Mouse (Mus musculus) kidney, postnatal 4 days (tissue): ENCODE measurements around the gene P2ry10b.
A peak's percentile ranks its signal among the peaks of the same experiment; 100 is the strongest.

Source experiments
- DNase-seq, 2 experiments: peaks; one replicate each; pipeline ENCODE4 v3.0.0; 2021; ENCODE audit warnings: mixed read lengths in 2 of 2

The P2ry10b gene

DNA sequence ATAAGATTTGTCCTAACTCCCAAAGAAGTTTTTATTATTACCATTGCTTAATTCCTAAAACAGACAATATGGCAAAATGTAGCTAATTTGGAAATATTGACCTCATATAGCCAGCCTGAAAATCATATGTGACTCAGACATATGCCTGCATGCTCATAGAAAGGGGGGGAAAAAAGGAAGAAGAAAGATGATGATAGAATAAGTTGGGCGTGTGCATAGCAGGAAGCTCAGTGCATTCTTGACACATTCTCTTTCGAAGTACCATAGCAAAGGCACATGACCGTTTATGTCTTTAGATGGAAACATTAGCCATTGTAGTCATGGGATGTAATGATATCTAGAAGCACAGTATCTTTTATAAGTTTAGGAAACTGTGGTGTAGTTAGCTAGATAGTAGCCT, at the start of gene P2ry10b:
Gene P2ry10b, plus strand, starts transcription at position 247 of the 400 bp plus-strand sequence.
- no peak for DNase-seq

DNA sequence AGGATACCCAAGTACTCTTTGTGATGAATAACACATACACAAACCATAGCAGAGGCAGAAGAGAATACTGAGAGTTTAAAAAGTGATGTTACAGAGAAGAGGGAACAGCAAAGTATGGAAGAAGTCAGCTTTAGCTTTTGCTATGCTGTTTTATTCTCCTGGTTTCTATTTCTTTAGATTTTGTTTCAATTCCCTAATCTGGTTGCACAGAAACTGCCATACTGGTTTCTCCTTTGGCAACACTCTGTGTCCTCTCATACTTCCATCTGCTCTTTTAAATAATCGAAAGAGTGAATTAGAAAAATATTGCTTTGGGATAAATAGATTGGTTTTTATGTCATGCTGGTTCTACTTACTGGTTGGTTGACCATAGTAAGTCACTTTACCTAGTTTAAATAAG, 32.4 kb upstream of the P2ry10b start:
- no peak for DNase-seq

DNA sequence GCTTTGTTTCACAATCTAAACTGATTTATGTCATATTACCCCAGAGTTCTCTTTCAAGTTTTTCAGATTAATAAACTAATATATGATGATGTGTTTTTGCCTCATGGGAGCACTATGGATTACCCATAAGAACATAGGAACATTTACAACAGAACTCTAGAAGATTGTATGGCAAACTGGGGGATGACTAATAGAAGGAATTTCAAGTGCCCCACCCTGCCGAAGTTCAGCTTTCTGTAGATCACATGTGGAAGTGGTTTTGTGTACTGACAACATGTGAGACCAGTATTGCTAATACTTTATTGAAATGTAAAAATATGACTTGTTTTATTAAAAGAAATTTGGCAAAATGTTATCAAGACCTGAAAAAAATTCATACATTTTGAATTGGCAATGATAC, 31.7 kb upstream of the P2ry10b start:
- DNase-seq: no peak

DNA sequence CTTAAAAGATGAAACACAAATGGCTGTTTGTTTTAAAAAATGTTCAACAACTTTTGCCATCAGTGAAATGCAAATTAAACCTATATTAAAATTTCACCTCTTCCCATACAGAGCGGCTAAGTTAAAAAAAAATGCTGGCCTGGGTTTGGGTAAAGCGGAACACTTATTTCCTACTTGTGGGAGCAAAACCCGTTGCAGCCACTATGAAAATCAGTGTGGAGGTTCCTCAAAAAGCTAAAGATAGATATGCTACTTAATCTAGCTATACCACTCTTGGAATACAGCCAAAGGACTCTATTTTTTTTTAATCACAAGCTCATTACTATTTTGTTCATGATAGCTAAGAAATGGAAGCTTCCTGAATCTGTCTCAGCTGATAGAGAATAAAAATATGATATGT, 5.5 kb upstream of the P2ry10b start:
- DNase-seq: no peak

DNA sequence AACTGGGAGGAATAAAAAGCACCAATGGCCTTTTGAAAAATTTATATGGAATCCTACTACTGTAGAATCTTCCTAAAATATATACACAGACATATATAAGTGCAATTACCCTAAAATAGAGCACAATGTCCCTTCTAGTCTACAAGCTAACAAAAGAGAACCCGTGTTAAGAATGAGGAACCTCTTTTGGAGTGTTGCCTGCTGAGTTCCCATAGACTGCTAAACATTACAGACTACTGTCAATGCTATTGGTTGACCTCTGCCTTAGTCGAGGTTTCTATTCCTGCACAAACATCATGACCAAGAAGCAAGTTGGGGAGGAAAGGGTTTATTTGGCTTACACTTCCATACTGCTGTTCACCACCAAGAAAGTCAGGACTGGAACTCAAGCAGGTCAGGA, 4.8 kb upstream of the P2ry10b start:
- DNase-seq: no peak

DNA sequence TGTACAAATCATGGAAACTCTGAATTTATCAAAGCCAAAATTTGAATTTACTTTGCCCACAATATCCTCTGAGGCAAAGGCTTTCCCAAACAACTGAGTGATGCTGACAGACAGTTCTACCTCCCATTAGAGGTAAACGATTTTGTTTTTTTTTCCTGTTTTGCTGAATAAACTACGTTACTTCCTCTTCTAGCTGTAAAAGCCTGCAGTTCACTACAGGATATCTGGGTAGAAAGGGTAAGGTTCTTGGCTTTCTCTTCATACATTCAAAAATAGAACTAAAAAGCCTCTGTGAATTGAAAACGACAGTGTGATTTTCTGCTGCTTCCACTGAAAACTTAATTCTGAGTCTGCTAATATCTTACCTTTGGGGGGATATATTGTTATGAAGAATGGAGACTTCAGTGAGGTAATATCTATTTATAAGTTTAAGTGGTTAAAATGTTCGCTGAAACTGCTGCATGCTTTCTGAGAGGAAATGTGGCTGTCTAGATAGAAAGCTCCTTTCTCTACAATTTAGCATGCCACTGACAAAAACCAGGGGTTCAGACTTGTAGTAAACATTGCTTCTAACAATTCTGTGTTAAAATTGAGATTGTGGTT, 765 bp downstream of the P2ry10b start:
- no peak for DNase-seq

DNA sequence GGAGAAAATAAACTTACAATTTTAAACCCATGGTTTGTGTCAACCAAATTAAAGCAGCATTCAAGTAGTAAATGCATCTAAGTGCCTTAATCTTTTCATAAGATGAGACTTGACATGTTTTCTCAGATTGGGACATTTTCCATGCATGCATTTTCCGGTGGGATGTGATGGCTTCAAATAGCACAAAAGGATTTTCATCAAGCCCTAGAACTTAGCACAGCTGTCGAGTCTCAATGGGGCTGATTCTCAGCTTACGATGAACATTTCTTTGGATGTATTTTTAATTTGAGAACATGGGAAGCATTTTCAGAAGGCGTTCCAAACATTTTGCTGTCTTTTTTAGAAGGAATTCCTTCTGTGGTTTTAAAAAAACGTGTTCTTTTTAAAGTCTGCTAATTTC, 1.3 kb downstream of the P2ry10b start:
- DNase-seq: no peak

DNA sequence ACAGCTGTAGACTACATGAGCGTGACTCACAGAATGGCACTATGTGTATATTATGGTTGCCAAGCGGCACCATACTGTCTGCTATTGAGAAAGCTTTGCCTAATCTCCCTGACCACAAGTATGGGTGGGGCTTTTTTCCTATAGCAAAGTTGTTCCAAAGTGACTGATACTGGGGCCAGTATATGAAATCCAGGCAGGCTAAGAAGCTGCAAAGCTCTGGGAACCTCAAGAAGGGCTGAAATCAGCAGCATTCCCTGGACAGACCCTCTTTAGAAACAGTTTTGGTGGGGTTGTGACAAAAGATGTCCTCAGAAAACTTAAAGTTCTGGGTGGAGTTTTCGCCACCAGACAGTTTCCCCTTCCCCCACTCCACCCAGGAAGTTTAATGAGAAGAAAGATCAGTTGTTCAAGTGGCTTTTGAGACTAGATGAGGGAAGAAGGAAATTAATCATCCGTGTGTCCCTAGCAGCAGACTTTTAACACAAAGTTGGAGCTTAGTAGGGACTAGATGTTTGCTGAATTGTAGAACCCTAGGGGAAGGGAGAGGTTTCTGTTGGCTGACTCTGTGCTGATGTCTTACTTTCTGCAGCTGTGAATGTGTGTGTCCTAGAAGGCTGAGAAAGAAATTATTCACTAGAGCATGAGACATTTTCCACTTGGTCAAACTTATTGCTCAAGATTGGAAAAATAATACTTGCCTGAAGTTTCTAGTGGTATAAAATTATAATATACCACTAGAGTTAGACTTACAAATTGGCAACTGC, 2.2 kb downstream of the P2ry10b start:
- DNase-seq: peak in 1 of 2 experiments; percentile 3

DNA sequence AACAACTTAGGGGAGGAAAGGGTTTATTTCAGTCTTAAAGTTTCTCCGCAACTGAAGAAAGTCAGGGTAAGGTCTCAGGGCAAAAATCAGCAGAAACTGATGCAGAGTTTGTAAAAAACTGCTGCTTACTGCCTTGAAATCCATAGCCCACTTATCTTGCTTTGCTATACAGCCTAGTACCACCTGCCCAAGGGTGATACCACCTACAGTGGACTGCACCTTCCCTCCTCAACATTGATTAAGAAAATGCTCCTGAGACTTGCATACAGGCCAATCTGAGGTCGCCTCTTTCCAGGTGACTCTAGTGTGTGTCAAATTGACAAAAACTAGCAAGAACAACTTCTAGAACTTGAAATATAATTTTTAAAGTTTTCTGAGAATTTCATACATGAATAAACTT, 7.3 kb downstream of the P2ry10b start:
- no peak for DNase-seq

DNA sequence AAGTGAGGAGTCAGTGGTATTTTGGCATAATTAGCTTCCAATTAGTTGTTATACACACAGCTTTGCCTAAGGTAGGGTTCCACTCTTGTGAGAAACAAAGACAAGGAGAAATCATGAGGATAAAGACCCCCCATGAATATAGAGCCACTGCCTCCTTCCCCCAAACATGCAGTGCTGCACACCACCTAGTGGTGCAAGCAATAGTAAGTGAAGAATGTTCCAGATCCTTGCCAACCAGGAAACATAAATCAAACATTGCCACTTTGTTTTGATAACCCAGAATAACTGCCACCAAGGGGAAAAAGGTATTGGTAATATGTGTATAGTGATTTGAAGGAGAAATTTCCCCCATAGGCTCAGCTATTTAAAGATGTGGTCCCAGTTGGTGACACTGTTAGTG, 11.8 kb downstream of the P2ry10b start:
- DNase-seq: peak; percentile 2

DNA sequence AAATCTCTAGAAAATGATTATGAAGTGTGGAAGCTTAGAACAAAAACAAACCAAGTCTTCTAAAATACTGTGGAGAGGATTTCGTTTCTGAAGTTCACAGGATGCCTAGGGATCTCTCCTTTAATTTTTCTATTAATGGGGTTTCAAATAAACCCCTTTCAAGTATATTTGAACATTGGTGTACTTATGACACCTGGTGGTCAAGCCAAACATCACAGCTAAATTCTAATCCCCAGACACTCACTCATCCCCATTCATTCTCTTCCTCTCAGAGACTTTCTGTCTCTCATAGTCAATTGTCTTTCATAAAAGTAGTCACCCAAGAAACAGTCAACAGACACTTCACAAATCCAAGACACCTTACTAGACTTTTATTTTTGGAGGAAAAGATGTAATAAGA, 19.6 kb downstream of the P2ry10b start:
- DNase-seq: peak in 1 of 2 experiments; percentile 2

DNA sequence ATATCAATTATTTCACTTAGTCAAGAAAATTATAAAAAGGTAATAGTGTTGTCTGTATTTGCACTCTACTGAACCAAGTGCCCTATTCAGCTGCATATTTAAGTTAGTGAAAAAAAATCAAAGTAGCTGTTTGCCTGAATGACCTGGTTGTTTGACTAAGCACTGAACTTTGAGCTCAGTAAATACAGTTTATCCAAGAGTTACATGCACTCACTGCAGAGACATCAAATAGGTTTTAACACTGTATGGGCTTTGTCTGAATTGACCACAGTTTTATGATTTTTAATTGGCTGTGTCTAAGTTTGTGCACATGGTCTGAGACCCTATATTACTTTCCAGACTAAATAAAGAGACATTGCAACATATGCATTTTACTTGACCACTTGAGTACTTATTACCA, 20.4 kb downstream of the P2ry10b start:
- DNase-seq: no peak

DNA sequence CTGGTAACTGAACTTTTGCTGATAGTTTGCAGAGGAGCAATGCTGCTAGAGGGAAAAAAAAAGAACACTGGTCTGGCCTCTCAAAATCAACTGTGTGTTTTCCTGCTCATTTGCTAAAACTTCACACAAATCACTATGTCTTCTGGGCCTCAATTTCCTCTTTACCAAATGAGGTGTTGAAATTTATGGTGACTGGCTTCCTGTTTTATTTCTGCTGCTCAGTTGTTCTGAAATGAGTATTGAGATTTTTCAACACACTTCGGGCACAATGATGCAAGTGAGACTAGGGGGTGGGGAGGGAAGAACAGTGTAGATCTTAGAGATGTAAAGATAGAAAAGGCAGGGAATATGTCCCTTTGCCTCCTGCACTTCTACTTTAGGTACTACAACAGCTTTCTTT, 30.0 kb downstream of the P2ry10b start:
- DNase-seq: no peak

DNA sequence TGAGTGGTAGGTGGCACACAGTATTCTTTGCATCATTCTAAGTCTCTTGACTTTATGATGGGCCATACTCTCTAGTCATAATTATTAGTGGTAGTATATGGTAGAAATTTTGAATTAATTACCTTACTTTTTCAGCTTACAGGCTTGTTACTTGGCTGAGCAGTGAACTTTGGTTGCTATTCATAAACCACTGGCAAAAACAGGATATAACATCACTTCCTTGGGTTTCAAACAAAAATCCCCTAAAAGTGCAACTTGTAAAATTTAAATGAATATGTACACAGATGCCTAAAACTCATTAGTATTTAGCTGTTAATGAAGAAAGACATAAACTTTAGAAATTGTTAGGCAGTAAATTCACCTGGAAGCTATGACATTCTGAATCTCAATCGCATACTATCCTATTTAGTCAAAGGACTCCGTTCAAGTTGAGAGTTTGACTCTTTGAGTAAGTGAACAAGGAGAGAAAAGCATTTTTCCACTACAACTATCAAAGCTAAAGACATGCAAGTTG, 68.9 kb downstream of the P2ry10b start:
- no peak for DNase-seq
